ENCODE assay signal across 10 mouse cellular contexts in the genomic region with DNA sequence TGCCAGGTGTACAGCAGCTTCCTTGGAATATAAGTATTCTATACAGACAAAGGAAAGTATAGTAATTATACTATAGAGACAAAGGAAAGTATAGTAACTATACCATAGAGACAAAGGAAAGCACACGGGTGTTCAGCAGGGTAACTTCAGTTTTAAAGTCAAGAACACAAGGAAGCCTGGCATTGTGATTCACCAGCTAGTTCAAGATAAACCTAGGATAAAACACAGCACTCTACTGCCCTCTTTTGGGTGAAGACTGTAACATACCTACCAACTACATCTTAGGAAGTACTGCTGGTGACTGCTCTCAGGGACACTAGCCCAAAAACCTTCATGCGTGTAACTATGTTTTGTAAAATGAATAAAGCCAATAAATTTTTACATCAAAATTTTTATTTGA. TPM values are rescaled to one million over a fixed set of nuclear protein-coding genes. Genes with fewer than 3 reads are reported as not detected.
DNase-seq lines count a peak whose midpoint lies in the region; ATAC-seq and TF ChIP-seq lines count a peak whose summit lies in the region.
"Had no signal": no experiment of that assay in that cellular context is flagged by ENCODE, and none has a peak within 500 bp of the region (broad histone marks: within the 10 kb centered on the region; RNA-seq: fewer than 3 reads in every experiment).

No protein-coding gene starts in this region.

- no peaks in the 10 kb centered on the region for H3K9me3 ChIP-seq in liver, embryonic 12.5 days (replicated peaks)
- H3K9me3 ChIP-seq in heart, postnatal 0 days (replicated peaks; ENCODE audit: control insufficient read depth, low read length) = no peaks in the 10 kb centered on the region
- no peaks in the 10 kb centered on the region for H3K9me3 ChIP-seq in midbrain, embryonic 14.5 days (ENCODE audit: control insufficient read depth, low read length)

- peaks cover 35% of the 10 kb centered on the region for H3K36me3 ChIP-seq in liver, embryonic 12.5 days
- H3K36me3 ChIP-seq in heart, postnatal 0 days (replicated peaks; ENCODE audit: control insufficient read depth, insufficient read depth, low read length) = peaks cover 31% of the 10 kb centered on the region
- peaks cover 36% of the 10 kb centered on the region for H3K36me3 ChIP-seq in midbrain, embryonic 14.5 days (ENCODE audit: control insufficient read depth, insufficient read depth, low read length)

- no peak overlapping the region for H3K9ac ChIP-seq in liver, embryonic 12.5 days
- no peak overlapping the region for H3K9ac ChIP-seq in heart, postnatal 0 days (replicated peaks; ENCODE audit: low read depth, low read length)
- no peak overlapping the region for H3K9ac ChIP-seq in midbrain, embryonic 14.5 days (replicated peaks; ENCODE audit: low read length)

- no peaks in the 10 kb centered on the region for H3K27me3 ChIP-seq in liver, embryonic 12.5 days (replicated peaks)
- no peaks in the 10 kb centered on the region for H3K27me3 ChIP-seq in heart, postnatal 0 days (ENCODE audit: control insufficient read depth, insufficient read depth, low read length)
- H3K27me3 ChIP-seq in midbrain, embryonic 14.5 days (ENCODE audit: control insufficient read depth, insufficient read depth, low read length) = no peaks in the 10 kb centered on the region

- ATAC-seq in liver, embryonic 12.5 days = peak; percentile 21; the same call in 1 of the 2 replicates
- peak; percentile 80 for ATAC-seq in heart, postnatal 0 days (ENCODE audit: insufficient read depth, low read depth)
- peak; percentile 18; the same call in 1 of the 2 replicates for ATAC-seq in midbrain, embryonic 14.5 days (ENCODE audit: low FRiP score, low TSS enrichment)

- peak; percentile 87 for TF ChIP-seq CTCF in heart, postnatal 0 days (IDR thresholded peaks at IDR 0.05; ENCODE audit: low read depth)

- WGBS in liver, embryonic 12.5 days (ENCODE audit: insufficient replicate concordance) = 25% methylated on average over 2 of the region's 2 CpGs
- 14% methylated on average over 2 of the region's 2 CpGs for WGBS in heart, postnatal 0 days
- 22% methylated on average over 2 of the region's 2 CpGs for WGBS in midbrain, embryonic 14.5 days

- no peak overlapping the region for H3K4me3 ChIP-seq in liver, embryonic 12.5 days
- no peak overlapping the region for H3K4me3 ChIP-seq in heart, postnatal 0 days (ENCODE audit: low read depth, low read length)
- H3K4me3 ChIP-seq in midbrain, embryonic 14.5 days (replicated peaks; ENCODE audit: low read depth, low read length) = no peak overlapping the region
- H3K4me3 ChIP-seq: erythroblast, embryonic 14.5 days; myocyte had no signal

- no peak for TF ChIP-seq EP300 in heart, postnatal 0 days (IDR thresholded peaks at IDR 0.05; ENCODE audit: low read depth)

- H3K4me2 ChIP-seq in liver, embryonic 12.5 days = no peak overlapping the region
- H3K4me2 ChIP-seq in heart, postnatal 0 days (ENCODE audit: low read depth, low read length) = no peak overlapping the region
- no peak overlapping the region for H3K4me2 ChIP-seq in midbrain, embryonic 14.5 days (ENCODE audit: low read length)

- no peaks in the 10 kb centered on the region for H3K4me1 ChIP-seq in liver, embryonic 12.5 days
- H3K4me1 ChIP-seq in heart, postnatal 0 days (ENCODE audit: control insufficient read depth, insufficient read depth) = no peaks in the 10 kb centered on the region
- peaks cover 7% of the 10 kb centered on the region; the same call in 1 of the 2 replicates for H3K4me1 ChIP-seq in midbrain, embryonic 14.5 days (ENCODE audit: control insufficient read depth, insufficient read depth, low read length)

- no peak overlapping the region for H3K27ac ChIP-seq in liver, embryonic 12.5 days
- H3K27ac ChIP-seq in heart, postnatal 0 days (ENCODE audit: low read depth) = no peak overlapping the region
- no peak overlapping the region for H3K27ac ChIP-seq in midbrain, embryonic 14.5 days (replicated peaks; ENCODE audit: low read depth, low read length)

- no peak for DNase-seq in liver
- peak; percentile 69 for DNase-seq in MEL-GATA-1-ER (ENCODE audit: extremely low read depth, low read depth)
- DNase-seq in cerebellum, postnatal 10 days = peak; percentile 72 to 87
- DNase-seq in heart, postnatal 0 days (ENCODE audit: low spot score) = peak; percentile 89
- DNase-seq in layer of hippocampus, adult 18-20 months (ENCODE audit: low spot score in 2 of 2) = peak; percentile 11 to 88
- DNase-seq in midbrain, embryonic 14.5 days = peak; percentile 96
- DNase-seq in urinary bladder, postnatal 36 days (ENCODE audit: low spot score in 2 of 2) = no peak

RNA-seq across cellular contexts. Expression of gene Nhlrc3, which starts 14.9 kb away (rescaled TPM):
- 5.9 TPM in 2 replicates for polyA plus RNA-seq in liver, embryonic 12.5 days (2016; fragmentation: Nextera tagmentation; extraction: Ambion mirVana)
- total RNA-seq in heart, postnatal 0 days (2014; rRNA removed; ENCODE audit: low replicate concordance) = 4.9 and 5.1 TPM in 2 replicates
- 4.0 and 4.2 TPM in 2 replicates for polyA plus RNA-seq in heart, postnatal 0 days (2015; fragmentation: Nextera tagmentation; extraction: Ambion mirVana)
- total RNA-seq in layer of hippocampus, adult 18-20 months (2021) = 1 to 10 TPM; 8.3 to 8.6 TPM
- 7.9 and 10.0 TPM in 2 replicates for polyA plus RNA-seq in midbrain, embryonic 14.5 days (2014; fragmentation: Nextera tagmentation; extraction: Ambion mirVana)

RNA-seq across cellular contexts. Expression of gene Proser1, which starts 15.3 kb away (rescaled TPM):
- polyA plus RNA-seq in liver, embryonic 12.5 days (2016; fragmentation: Nextera tagmentation; extraction: Ambion mirVana) = 7.7 and 8.8 TPM in 2 replicates
- total RNA-seq in heart, postnatal 0 days (2014; rRNA removed; ENCODE audit: low replicate concordance) = 2.4 and 4.3 TPM in 2 replicates
- 8.2 and 8.6 TPM in 2 replicates for polyA plus RNA-seq in heart, postnatal 0 days (2015; fragmentation: Nextera tagmentation; extraction: Ambion mirVana)
- total RNA-seq in layer of hippocampus, adult 18-20 months (2021) = 10 to 100 TPM; 21.1 to 21.6 TPM
- 20.9 and 21.8 TPM in 2 replicates for polyA plus RNA-seq in midbrain, embryonic 14.5 days (2014; fragmentation: Nextera tagmentation; extraction: Ambion mirVana)

RNA-seq across cellular contexts. Expression of gene Stoml3, which starts 40.2 kb away (rescaled TPM):
- polyA plus RNA-seq in liver, embryonic 12.5 days (2016; fragmentation: Nextera tagmentation; extraction: Ambion mirVana) = not detected in 2 replicates
- total RNA-seq in heart, postnatal 0 days (2014; rRNA removed; ENCODE audit: low replicate concordance) = 1.6 TPM in 1 of 2 replicates, not detected in the other
- polyA plus RNA-seq in heart, postnatal 0 days (2015; fragmentation: Nextera tagmentation; extraction: Ambion mirVana) = not detected in 2 replicates
- total RNA-seq in layer of hippocampus, adult 18-20 months (2021) = 1 to 10 TPM in 1 of 2 experiments, under 1 TPM in 1; 0.87 to 1.5 TPM
- not detected in 2 replicates for polyA plus RNA-seq in midbrain, embryonic 14.5 days (2014; fragmentation: Nextera tagmentation; extraction: Ambion mirVana)
- polyA plus RNA-seq: erythroblast, embryonic 14.5 days; myocyte had no signal

Comparison
In these comparisons a context has a peak if more than half of its experiments do, and no peak if none do; other contexts are left out.
1. ATAC-seq: peak in every context shown above with its lines; median percentile 80 in heart, postnatal 0 days; 21 in liver, embryonic 12.5 days; 18 in midbrain, embryonic 14.5 days.
2. DNase-seq: peak in MEL-GATA-1-ER (single experiment), cerebellum, postnatal 10 days (2 of 2), heart, postnatal 0 days (single experiment), layer of hippocampus, adult 18-20 months (2 of 2) and midbrain, embryonic 14.5 days (single experiment); none in liver (single experiment) and urinary bladder, postnatal 36 days (0 of 2).